Mouse (Mus musculus) bone marrow, adult 2 months (tissue): ENCODE results near the gene Foxj2.

Source experiments
- CTCF ChIP-seq: fragments of 200-500 bp; IDR thresholded peaks from 2 replicates; pipeline ENCODE4 v1.5.1; 2011; ENCODE audit warnings: low read length, control low read depth; ENCODE audit not compliant: control insufficient read depth, insufficient read depth
- POLR2A ChIP-seq: fragments of 200-500 bp; IDR thresholded peaks from 2 replicates; pipeline ENCODE4 v1.6.1; 2011; ENCODE audit warnings: low read depth, mild to moderate bottlenecking, control low read depth, low read length, borderline replicate concordance; ENCODE audit not compliant: control insufficient read depth

GRCm38 (mm10) chr6:122810615-122811279 lies 9.0 kb upstream of the Foxj2 start:
- TF ChIP-seq CTCF: no peak
- TF ChIP-seq POLR2A: no peak; the same call in 1 of the 2 replicates
